Mouse (Mus musculus): Measurements from ENCODE around the gene Pde10a.
A peak's percentile ranks its signal among the peaks of the same experiment; 100 is the strongest.

Gene Pde10a

GRCm38 (mm10) chr17:8581579-8581978, 56.4 kb downstream of the Pde10a start:
- DNase-seq (ENCODE audit: low read depth): no peak

GRCm38 (mm10) chr17:8592427-8593277, 67.5 kb downstream of the Pde10a start:
- DNase-seq (ENCODE audit: low read depth): peak; percentile 72

- DNase-seq (ENCODE audit: low read depth): peak; percentile 77
Observed at GRCm38 (mm10) chr17:8597790-8598189, 72.6 kb downstream of the Pde10a start.

GRCm38 (mm10) chr17:8602976-8603375, 77.8 kb downstream of the Pde10a start:
- no peak for DNase-seq (ENCODE audit: low read depth)

GRCm38 (mm10) chr17:8605921-8606320, 80.7 kb downstream of the Pde10a start:
- no peak for DNase-seq (ENCODE audit: low read depth)

DNA sequence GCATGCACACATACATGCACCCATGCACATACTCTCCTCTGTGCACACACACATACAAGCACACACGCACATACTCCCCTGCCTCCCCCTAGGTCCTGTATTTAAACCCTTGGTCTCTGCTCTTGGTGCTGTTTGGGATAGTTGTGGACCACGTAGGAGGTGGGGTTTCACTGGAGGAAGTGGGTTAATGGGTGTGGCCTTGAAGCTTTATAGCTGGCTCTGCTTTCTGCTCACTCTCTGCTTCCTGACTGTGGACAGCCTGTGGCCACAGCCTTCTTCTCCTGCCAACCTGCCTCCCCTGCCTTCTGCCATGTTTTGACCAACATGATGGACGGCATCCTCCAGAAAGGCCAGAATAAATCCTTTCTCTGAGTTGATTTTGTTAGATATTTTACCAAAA, 81.5 kb downstream of the Pde10a start:
- no peak for DNase-seq (ENCODE audit: low read depth)

GRCm38 (mm10) chr17:8611916-8612315, 86.7 kb downstream of the Pde10a start:
- DNase-seq (ENCODE audit: low read depth): no peak

DNA sequence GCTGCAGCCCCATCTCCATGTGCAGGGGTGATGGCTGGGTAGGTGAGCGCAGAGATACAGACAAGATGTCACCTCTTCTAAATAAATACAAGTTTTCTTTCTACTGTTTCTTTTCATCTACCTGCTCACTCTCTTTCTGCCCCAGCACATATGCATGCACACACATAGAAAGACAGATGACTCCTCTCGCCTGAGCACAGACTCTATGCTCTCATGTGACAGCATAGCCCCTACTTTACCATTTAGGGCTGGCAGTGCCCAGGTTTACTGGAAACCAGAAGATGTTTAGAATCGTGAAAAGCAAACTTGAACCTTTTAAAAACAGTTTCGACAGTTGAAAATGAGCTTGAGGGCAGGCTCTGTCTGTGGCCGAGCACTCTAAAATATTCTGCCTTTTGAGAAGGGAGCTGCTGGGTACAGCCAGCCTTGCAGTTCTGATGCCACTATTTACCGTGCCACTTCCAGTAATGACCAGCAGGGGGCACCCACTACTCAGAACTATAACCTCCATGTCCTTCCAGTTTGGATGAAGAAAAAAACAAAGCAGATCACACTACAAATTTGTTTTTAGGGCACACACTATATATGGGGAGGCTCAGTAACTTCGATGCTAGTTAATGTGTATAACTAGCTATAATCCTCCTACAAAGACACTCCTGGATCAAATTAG, 88.8 kb downstream of the Pde10a start:
- peak; percentile 67 for DNase-seq (ENCODE audit: low read depth)

GRCm38 (mm10) chr17:8620346-8620745, 95.2 kb downstream of the Pde10a start:
- DNase-seq (ENCODE audit: low read depth): no peak

DNA sequence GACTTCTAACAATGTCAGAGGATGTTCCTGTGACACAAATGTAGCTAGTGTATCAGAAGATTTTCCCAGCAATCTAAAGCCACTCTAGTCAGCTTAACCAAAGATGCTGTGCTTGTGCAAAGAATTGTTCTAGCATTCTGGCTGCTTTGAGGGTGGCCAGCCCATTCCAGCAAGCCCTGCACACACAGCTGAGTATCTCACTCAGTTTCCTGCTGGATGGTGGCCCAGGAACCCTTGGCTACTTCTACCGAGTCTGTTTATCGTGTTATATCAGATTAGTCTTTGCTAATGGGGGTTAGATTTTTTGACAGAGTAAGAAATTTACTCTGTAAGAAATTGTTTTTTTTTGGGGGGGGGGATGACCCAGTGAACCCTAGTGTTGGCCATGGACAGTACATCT, 95.9 kb downstream of the Pde10a start:
- DNase-seq (ENCODE audit: low read depth): no peak

- DNase-seq (ENCODE audit: low read depth): no peak
Observed at GRCm38 (mm10) chr17:8621906-8622305, 96.7 kb downstream of the Pde10a start.

DNA sequence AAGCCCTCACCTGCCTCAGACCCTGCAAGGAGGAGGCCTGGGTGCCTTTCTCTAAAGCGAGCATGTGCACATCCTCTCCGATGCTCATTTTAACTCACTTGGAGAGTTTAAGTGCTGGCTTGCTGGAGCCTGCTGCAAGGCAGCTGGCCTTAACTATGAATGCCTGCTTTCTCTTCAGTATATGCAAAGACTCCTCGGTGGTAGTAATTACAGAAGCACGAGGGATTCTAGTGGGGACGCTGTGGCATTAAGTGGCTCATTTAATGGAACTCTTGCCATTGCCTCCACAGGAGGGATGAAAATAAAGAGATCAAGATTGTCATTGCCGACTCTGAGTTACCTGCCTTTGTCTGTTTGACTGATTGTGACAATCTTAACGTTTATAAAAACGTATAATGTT, 101.2 kb downstream of the Pde10a start:
- no peak for DNase-seq (ENCODE audit: low read depth)

DNA sequence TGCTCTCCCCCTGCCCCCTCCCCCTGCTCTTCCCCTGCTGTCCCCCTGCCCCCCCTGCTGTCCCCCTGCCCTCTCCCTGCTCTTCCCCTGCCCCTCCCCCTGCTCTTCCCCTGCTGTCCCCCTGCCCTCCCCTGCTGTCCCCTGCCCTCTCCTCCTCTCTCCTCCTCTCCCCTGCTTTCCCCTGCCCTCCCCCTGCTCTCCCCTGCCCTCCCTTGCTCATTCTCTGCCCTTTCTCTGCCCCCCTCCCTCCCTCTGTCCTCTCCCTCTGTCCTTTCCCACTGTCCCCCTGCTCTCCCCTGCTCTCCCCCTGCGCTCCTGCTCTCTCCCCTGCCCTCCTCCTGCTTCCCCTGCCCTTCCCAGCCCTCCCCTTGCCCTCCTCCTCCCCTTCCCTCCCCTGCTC, 106.5 kb downstream of the Pde10a start:
- DNase-seq (ENCODE audit: low read depth): no peak

DNA sequence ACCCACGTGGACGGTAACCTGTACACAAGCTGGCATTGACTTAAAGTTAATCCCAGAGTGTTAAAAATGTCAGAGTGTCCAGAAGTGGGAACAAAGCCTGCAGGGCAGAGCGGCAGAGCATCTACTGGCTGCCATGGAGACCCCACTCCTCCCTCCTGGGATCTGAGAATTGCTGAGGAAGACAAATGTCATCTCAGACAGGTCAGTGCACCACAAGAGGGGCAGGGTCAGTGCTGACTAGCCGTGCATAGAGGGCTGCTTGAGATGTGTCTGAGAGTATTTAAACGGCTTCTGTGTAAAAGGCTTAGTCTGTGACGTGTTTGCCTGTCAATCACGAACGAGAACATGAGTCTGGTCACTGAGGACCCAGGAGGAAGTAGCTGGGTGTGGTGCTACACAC, 108.4 kb downstream of the Pde10a start:
- no peak for DNase-seq (ENCODE audit: low read depth)

DNA sequence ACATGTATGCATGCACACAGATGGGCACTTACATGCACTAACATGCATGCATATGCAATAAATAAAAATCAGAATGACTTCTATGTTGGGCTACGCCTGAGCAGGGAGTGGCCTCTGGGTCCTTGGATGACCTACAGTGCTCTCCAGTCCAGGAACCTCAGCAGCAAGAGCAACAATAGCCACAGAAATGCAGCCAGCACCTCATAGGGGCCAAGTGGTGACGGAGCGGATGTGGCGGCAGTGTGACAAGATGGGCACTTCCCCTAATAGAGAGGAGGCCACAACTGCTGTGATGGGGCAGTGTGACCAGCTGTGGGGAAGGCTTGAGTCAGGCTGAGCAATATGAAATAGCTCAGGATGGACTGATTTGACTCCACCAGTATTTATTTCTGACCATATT, 109.3 kb downstream of the Pde10a start:
- no peak for DNase-seq (ENCODE audit: low read depth)

DNA sequence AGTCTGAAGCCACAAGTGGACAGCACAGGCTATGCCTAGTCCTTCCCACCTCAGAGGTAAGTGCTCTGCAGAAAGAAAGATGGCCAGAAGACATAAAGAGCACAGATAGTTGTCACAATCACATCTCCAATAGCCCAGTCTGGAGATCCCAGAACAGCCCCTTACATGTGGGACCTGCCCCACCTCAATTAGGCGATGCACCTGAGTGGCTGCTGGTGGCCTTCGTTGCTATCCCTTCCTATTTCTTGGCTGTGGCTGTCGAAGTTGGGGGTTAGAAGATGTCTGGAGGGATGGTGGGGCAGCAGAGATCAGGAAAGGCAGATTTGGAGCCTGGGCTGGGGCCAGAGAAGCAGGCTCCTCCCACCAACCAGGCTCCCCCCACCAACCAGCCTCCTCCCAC, 111.1 kb downstream of the Pde10a start:
- DNase-seq (ENCODE audit: low read depth): no peak

- DNase-seq (ENCODE audit: low read depth): no peak
Observed at GRCm38 (mm10) chr17:8636691-8637090, 111.5 kb downstream of the Pde10a start.

DNA sequence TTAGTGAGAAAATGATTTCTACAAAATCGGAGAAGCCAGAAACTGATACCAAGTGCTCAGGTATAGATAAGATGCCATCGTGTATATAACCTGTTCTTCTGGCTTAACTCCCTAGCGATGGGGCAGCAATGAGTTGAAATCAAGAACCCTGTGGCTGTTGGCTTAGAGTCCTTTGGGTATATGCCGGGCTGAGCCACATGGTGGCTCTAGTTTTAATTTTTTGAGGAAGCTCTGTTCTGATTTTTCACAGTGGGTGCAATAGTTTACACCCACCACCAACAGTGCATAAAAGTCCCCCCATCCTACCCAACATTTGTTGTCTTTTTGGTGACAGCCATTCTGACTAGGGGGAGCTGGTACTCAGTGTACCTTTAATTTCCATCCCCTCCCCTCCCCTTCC, 112.0 kb downstream of the Pde10a start:
- DNase-seq (ENCODE audit: low read depth): no peak

- DNase-seq (ENCODE audit: low read depth): no peak
Observed at GRCm38 (mm10) chr17:8639703-8640380, 114.7 kb downstream of the Pde10a start.

DNA sequence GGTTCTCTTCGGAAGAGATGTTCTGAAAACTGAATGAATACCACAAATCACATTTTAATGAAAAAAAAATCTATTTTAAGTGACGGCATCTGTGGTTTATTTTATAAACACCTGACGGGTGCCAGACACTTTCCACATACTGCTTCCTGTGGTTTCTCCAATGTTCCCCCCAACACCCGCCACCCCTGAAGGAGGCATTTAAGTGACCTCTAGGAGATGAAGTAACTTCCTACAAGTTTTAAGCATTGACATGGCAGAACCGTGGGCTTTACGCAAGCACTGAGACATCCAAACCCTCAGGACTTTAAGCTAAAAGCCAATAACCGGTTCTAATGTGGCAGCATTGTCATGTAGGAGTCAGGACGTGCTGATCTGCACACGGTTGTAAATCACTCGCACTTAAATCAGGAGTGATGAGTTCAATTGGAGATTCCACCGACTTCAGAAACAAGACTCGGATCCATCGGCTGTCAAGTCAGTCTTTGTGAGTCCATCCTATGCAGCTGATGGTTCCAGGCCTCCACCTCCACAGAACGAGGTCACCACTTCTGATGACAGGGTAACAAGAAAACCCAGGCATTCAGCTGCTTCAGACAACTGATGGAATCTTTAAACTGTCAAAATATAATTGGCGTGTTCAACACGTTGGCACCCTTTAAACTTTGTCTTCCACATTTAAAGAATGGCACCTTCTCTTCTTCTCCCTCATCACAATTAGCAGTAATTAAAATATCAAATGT, 115.7 kb downstream of the Pde10a start:
- no peak for DNase-seq (ENCODE audit: low read depth)

DNA sequence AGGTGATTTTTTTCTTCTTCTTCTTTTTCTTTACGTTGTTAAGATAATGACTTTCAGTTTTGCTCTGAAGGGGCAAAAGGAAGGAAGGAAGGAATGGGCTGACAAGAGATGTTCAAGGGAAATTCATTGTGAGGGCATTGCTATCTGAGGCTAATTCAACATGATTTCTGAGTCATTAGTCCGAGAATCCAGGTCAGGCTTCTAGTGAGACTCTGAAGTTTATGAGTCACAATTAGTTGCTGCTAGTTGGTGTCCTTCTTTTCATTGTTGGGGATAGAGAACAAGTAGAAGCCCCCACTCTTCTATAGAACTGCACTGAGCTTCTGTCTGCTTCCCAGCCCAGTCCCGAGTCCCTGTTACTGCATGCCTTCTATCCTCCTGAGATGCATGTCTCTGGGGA, 116.3 kb downstream of the Pde10a start:
- no peak for DNase-seq (ENCODE audit: low read depth)

DNA sequence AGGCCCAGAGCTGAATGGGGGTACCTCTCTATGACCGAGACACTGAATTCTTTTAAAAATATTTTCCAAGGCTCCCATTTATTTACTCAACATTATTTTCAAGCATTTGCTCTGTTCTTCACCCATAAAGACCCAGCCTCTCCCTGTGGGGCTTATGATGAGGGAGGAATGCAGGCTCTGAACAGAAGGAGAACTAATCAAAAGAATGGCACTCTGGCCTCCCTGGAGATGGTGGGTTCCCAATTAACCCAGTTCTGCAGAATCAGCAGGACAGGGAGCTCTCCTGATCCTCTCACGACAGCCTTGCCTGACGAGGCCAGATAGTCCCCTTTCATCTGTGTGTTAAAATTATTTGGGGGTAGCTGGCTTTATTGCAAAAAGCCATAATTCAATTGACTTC, 117.2 kb downstream of the Pde10a start:
- DNase-seq (ENCODE audit: low read depth): no peak
